Mouse (Mus musculus): ENCODE results near the gene Gm1553. TPM values are rescaled to one million over a fixed set of nuclear protein-coding genes. Genes with fewer than 3 reads are reported as not detected.

The Gm1553 gene
- total RNA-seq (2021) = not detected
- long read RNA-seq, experiment 1 = 0 reads
- long read RNA-seq, experiment 2 = 0 reads

DNA sequence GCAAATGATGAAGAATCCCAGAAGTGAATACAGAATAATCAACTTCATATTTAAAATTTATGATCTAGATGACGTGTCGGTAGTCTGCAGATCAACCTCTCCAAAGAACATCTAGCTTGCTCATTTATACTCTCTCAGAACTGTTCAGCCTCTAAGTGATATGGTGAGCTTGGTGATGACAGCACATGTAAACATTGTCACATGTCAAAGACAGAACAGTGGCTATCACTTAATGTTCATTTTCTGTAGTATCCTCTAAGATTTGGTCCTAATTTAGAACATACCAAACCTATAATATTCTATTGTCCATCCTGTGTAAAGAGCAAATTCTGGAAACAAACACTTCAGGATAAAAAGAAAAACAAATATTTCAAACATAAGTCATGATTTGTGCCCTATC is at the start of gene Gm1553:
Gm1553 (minus strand) TSS at position 101 of the 400 bp plus-strand sequence.
- no peak for DNase-seq

Other genes with a start within 250 kb of the Gm1553 start
- not detected for gene 4932415D10Rik, start 176.0 kb downstream of the Gm1553 start, total RNA-seq (2021)
- 1 to 10 TPM; 1.0 to 1.1 TPM for gene Gm4924, start 138.4 kb downstream of the Gm1553 start, total RNA-seq (2021)
- 10 to 100 TPM; 28.8 to 30.7 TPM for gene 1190007I07Rik, start 130.6 kb upstream of the Gm1553 start, total RNA-seq (2021)
- 10 to 100 TPM; 16.5 to 16.7 TPM for gene Tdg, start 137.2 kb upstream of the Gm1553 start, total RNA-seq (2021)
- gene Glt8d2, start 198.0 kb upstream of the Gm1553 start, total RNA-seq (2021) = 1 to 10 TPM; 2.2 to 3.2 TPM
- 10 to 100 TPM; 20.9 to 24.5 TPM for gene Hcfc2, start 203.5 kb upstream of the Gm1553 start, total RNA-seq (2021)